Mouse (Mus musculus): ENCODE data around the gene Gramd4.

DNA sequence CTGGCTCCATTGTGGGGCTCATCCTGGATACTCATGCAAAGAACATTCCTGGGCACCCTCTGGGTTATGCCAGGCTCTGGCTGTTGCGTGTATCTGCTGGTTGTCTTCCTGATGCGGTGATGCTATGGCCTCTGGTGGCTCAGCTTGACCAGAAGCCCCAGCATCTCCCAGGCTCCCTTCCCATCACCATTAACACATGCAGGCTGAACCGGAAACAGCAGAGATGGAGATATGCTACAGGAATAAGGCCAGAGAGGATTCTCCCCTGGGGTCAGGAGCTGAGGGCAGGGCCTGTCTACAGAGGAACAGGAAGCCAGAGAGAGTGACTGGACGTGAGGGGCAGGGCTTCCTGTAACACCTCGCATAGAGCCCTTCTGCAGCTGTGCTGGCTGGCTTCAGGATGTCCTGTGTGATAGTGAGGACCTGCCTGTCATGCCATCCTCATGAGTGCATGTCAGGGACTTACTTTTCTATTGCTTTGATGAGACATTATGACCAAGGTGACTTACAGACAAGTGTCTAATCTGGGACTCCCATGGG, 1.2 kb upstream of the Gramd4 start:
- TF ChIP-seq POLR2A (IDR thresholded peaks at IDR 0.05; ENCODE audit: borderline replicate concordance, control insufficient read depth, low read depth, low read length): no peak
- TF ChIP-seq CTCF (IDR thresholded peaks at IDR 0.05; ENCODE audit: control insufficient read depth, insufficient read depth, low read length): no peak
